In the genomic region with DNA sequence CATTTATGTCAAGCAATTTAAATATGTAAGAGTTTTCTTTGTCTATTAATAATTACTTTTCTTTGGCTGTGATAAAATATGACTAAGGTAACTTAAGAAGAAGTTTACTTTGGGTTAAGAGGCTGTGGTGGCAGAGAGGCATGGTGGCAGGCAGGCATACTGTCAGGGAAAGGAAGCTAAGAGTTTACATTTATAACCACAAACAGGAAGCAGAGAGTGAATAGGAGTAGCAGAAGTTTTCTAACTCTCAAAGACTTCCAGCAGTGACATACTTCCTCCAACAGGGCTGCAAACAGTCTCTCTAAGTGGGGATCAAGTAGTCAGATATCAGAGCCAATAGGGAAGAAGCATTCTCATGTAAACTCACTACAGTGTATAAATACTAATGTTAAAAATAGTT, we compare ENCODE assay signal across 19 mouse cellular contexts.
"Had no signal": no experiment of that assay in that cellular context is flagged by ENCODE, and none has a peak within 500 bp of the region (broad histone marks: within the 10 kb centered on the region; RNA-seq: fewer than 3 reads in every experiment).

No protein-coding gene starts in this region.

- H3K27me3 ChIP-seq: limb, embryonic 12.5 days; liver, embryonic 13.5 days; midbrain, embryonic 13.5 days; neural tube, embryonic 12.5 days had no signal

- H3K27ac ChIP-seq: limb, embryonic 12.5 days; liver, embryonic 13.5 days; macrophage; midbrain, embryonic 13.5 days; neural tube, embryonic 12.5 days had no signal

- H3K9me3 ChIP-seq: limb, embryonic 12.5 days; liver, embryonic 13.5 days; midbrain, embryonic 13.5 days; neural tube, embryonic 12.5 days had no signal

- ATAC-seq: intestine, postnatal 0 days; liver, postnatal 0 days; midbrain, embryonic 13.5 days had no signal

- H3K9ac ChIP-seq: limb, embryonic 12.5 days; liver, embryonic 13.5 days; liver, postnatal 0 days; midbrain, embryonic 13.5 days; neural tube, embryonic 12.5 days had no signal

- H3K4me3 ChIP-seq: limb, embryonic 12.5 days; liver, embryonic 13.5 days; midbrain, embryonic 13.5 days; myocyte; neural tube, embryonic 12.5 days had no signal

- H3K36me3 ChIP-seq: limb, embryonic 12.5 days; liver, embryonic 13.5 days; midbrain, embryonic 13.5 days; neural tube, embryonic 12.5 days had no signal

- H3K4me2 ChIP-seq: limb, embryonic 12.5 days; liver, embryonic 13.5 days; midbrain, embryonic 13.5 days; neural tube, embryonic 12.5 days had no signal

- H3K4me1 ChIP-seq: limb, embryonic 12.5 days; liver, embryonic 13.5 days; midbrain, embryonic 13.5 days; neural tube, embryonic 12.5 days had no signal

- DNase-seq: kidney, adult 8-10 months; kidney, postnatal 25 days; layer of hippocampus, adult 9-11 months; layer of hippocampus, postnatal 36 days; liver; liver, embryonic 13.5 days; liver, postnatal 0 days; lung, postnatal 10 days; retina, postnatal 1 day; right cerebral cortex, postnatal 4 days; spleen, adult 18-20 months; thymus, adult 18-20 months; thymus, postnatal 14 days had no signal
